Comparison of ENCODE assay signal across 8 mouse cellular contexts in genomic region chr2:26409362-26409761, GRCm38 (mm10). TPM values are rescaled to one million over a fixed set of nuclear protein-coding genes. Genes with fewer than 3 reads are reported as not detected.
A peak's percentile ranks its signal among the peaks of the same experiment; 100 is the strongest.
DNase-seq lines count a peak whose midpoint lies in the region; ATAC-seq and TF ChIP-seq lines count a peak whose summit lies in the region.

No protein-coding gene starts in this region.

- 57% methylated on average over 3 of the region's 3 CpGs for WGBS in heart, embryonic 13.5 days
- 62% methylated on average over 3 of the region's 3 CpGs for WGBS in forebrain, postnatal 0 days
- 60% methylated on average over 3 of the region's 3 CpGs for WGBS in liver, postnatal 0 days (ENCODE audit: insufficient replicate concordance)

- peaks cover 18% of the 10 kb centered on the region for H3K79me2 ChIP-seq in MEL (ENCODE audit: control insufficient read depth, insufficient read depth, low read length, poor library complexity)

- no peak overlapping the region for H3K9ac ChIP-seq in heart, embryonic 13.5 days
- peak overlapping the region; percentile 46 for H3K9ac ChIP-seq in MEL (ENCODE audit: control insufficient read depth, low read depth, low read length, poor library complexity, severe bottlenecking)
- H3K9ac ChIP-seq in forebrain, postnatal 0 days: peak overlapping the region; percentile 85
- H3K9ac ChIP-seq in liver, postnatal 0 days (replicated peaks): peak overlapping the region; percentile 91; the same call in 1 of the 2 replicates

- no peak overlapping the region for H3K27ac ChIP-seq in heart, embryonic 13.5 days (replicated peaks)
- no peak overlapping the region for H3K27ac ChIP-seq in MEL (ENCODE audit: control insufficient read depth, low read depth, low read length)
- no peak overlapping the region; the same call in 1 of the 2 replicates for H3K27ac ChIP-seq in forebrain, postnatal 0 days (ENCODE audit: low read depth, low read length)
- no peak overlapping the region for H3K27ac ChIP-seq in liver, postnatal 0 days (ENCODE audit: low read depth)

- no peaks in the 10 kb centered on the region for H3K27me3 ChIP-seq in heart, embryonic 13.5 days (replicated peaks)
- no peaks in the 10 kb centered on the region for H3K27me3 ChIP-seq in MEL (ENCODE audit: control insufficient read depth in 1 of 2, insufficient read depth in 2 of 2, low read length in 2 of 2)
- H3K27me3 ChIP-seq in forebrain, postnatal 0 days (ENCODE audit: insufficient read depth, low read length): no peaks in the 10 kb centered on the region
- no peaks in the 10 kb centered on the region for H3K27me3 ChIP-seq in liver, postnatal 0 days (ENCODE audit: insufficient read depth, low read length)

- peak overlapping the region; percentile 86 for H3K4me2 ChIP-seq in heart, embryonic 13.5 days
- peak overlapping the region; percentile 77 for H3K4me2 ChIP-seq in forebrain, postnatal 0 days (ENCODE audit: low read depth)
- H3K4me2 ChIP-seq in liver, postnatal 0 days (ENCODE audit: low read depth, low read length): peak overlapping the region; percentile 93

- intact Hi-C loops in left cerebral cortex, postnatal 4 days (cut with DNase I): no loop called here
- intact Hi-C loops in gastrocnemius, postnatal 36 days (cut with DNase I): no loop called here

- H3K36me3 ChIP-seq in heart, embryonic 13.5 days: peaks cover 64% of the 10 kb centered on the region
- no peaks in the 10 kb centered on the region; a peak in 1 of 4 replicates for H3K36me3 ChIP-seq in MEL (ENCODE audit: control insufficient read depth in 1 of 2, insufficient read depth in 2 of 2, low read length in 2 of 2)
- peaks cover 36% of the 10 kb centered on the region for H3K36me3 ChIP-seq in forebrain, postnatal 0 days (ENCODE audit: insufficient read depth)
- H3K36me3 ChIP-seq in liver, postnatal 0 days (replicated peaks; ENCODE audit: insufficient read depth, low read length): peaks cover 28% of the 10 kb centered on the region

- no peak for TF ChIP-seq POLR2A in MEL (IDR thresholded peaks at IDR 0.05; ENCODE audit: control insufficient read depth in 1 of 2, insufficient read depth in 1 of 2, low read depth in 1 of 2, low read length in 2 of 2, poor library complexity in 1 of 2)

- H3K9me3 ChIP-seq in heart, embryonic 13.5 days: no peaks in the 10 kb centered on the region
- H3K9me3 ChIP-seq in MEL (replicated peaks; ENCODE audit: insufficient read depth, low read length): no peaks in the 10 kb centered on the region
- H3K9me3 ChIP-seq in forebrain, postnatal 0 days (ENCODE audit: low read length): no peaks in the 10 kb centered on the region
- H3K9me3 ChIP-seq in liver, postnatal 0 days (ENCODE audit: low read length): no peaks in the 10 kb centered on the region

- TF ChIP-seq RAD21 in MEL (IDR thresholded peaks at IDR 0.05; ENCODE audit: low read depth, low read length): no peak

- DNase-seq in heart, adult 8-10 months (ENCODE audit: low spot score): no peak
- no peak for DNase-seq in MEL (ENCODE audit: low read depth, low spot score)
- no peak for DNase-seq in forebrain, postnatal 0 days
- DNase-seq in liver, postnatal 0 days: no peak
- DNase-seq in left cerebral cortex, postnatal 4 days: no peak
- DNase-seq in gastrocnemius, postnatal 36 days: no peak
- no peak for DNase-seq in gastrocnemius, adult 18-20 months (ENCODE audit: low spot score)

- peaks cover 40% of the 10 kb centered on the region for H3K4me1 ChIP-seq in heart, embryonic 13.5 days
- H3K4me1 ChIP-seq in MEL (ENCODE audit: control insufficient read depth in 1 of 2, insufficient read depth in 2 of 2, low read length in 2 of 2): peaks cover 1 to 19% of the 10 kb centered on the region in 2 experiments; a peak in 3 of 4 replicates
- peaks cover 29% of the 10 kb centered on the region for H3K4me1 ChIP-seq in forebrain, postnatal 0 days (ENCODE audit: insufficient read depth)
- peaks cover 35% of the 10 kb centered on the region for H3K4me1 ChIP-seq in liver, postnatal 0 days (ENCODE audit: insufficient read depth)

- peak overlapping the region; percentile 92 for H3K4me3 ChIP-seq in heart, embryonic 13.5 days
- no peak overlapping the region for H3K4me3 ChIP-seq in MEL (ENCODE audit: control insufficient read depth in 1 of 2, insufficient read depth in 1 of 2, low read depth in 2 of 2, low read length in 2 of 2)
- peak overlapping the region; percentile 93 for H3K4me3 ChIP-seq in forebrain, postnatal 0 days (ENCODE audit: low read depth, low read length)
- H3K4me3 ChIP-seq in liver, postnatal 0 days (ENCODE audit: low read depth, low read length): peak overlapping the region; percentile 85

- no peak for ATAC-seq in heart, embryonic 13.5 days (ENCODE audit: extremely low read depth, insufficient number of reproducible peaks, low FRiP score, low TSS enrichment)
- ATAC-seq in forebrain, postnatal 0 days: no peak
- no peak for ATAC-seq in liver, postnatal 0 days

- no peak for TF ChIP-seq EP300 in MEL (IDR thresholded peaks at IDR 0.05; ENCODE audit: low read depth in 1 of 2, low read length in 2 of 2)
- no peak for TF ChIP-seq EP300 in liver, postnatal 0 days (IDR thresholded peaks at IDR 0.05; ENCODE audit: low read depth)

- TF ChIP-seq CTCF in MEL (IDR thresholded peaks at IDR 0.05 in 2 of 3, conservative IDR thresholded peaks at IDR 0.05 in 1 of 3; ENCODE audit: control insufficient read depth in 1 of 3, insufficient read depth in 1 of 3, low read depth in 2 of 3, low read length in 3 of 3, poor library complexity in 1 of 3, severe bottlenecking in 1 of 3): no peak
- no peak for TF ChIP-seq CTCF in forebrain, postnatal 0 days (IDR thresholded peaks at IDR 0.05; ENCODE audit: low read depth)
- TF ChIP-seq CTCF in liver, postnatal 0 days (IDR thresholded peaks at IDR 0.05; ENCODE audit: low read depth): no peak

RNA-seq across cellular contexts. Expression of gene Inpp5e, which starts 0.4 kb away (rescaled TPM):
- 13.2 and 15.5 TPM in 2 replicates for polyA plus RNA-seq in heart, embryonic 13.5 days (2015; fragmentation: Nextera tagmentation; extraction: Ambion mirVana)
- 10 to 100 TPM; 14.9 to 19.2 (median 15.8) TPM for total RNA-seq in heart, adult 8-10 months (2022)
- 9.6 and 11.2 TPM in 2 replicates for total RNA-seq in MEL (2012; rRNA removed)
- polyA plus RNA-seq in MEL (2012; ENCODE audit: insufficient read depth in 1 of 2, insufficient read length in 2 of 2, low read depth in 1 of 2, low replicate concordance in 2 of 2, missing spikeins in 1 of 2): 10 to 100 TPM in 1 of 2 experiments, not detected in 1; 17.5 TPM
- total RNA-seq in forebrain, postnatal 0 days (2014; rRNA removed): 24.1 and 26.6 TPM in 2 replicates
- 8.9 and 12.6 TPM in 2 replicates for polyA plus RNA-seq in forebrain, postnatal 0 days (2015; fragmentation: Nextera tagmentation; extraction: Ambion mirVana)
- polyA plus RNA-seq in liver, postnatal 0 days (2015; fragmentation: Nextera tagmentation; extraction: Ambion mirVana): 3.3 and 3.4 TPM in 2 replicates
- total RNA-seq in left cerebral cortex, postnatal 4 days (2021): 10 to 100 TPM; 22.5 to 27.1 TPM
- 1 to 10 TPM; 7.4 TPM for total RNA-seq in gastrocnemius, postnatal 36 days (2021)
- total RNA-seq in gastrocnemius, adult 18-20 months (2021): 1 to 10 TPM; 8.6 to 9.2 TPM

RNA-seq across cellular contexts. Expression of gene Pmpca, which starts 20.2 kb away (rescaled TPM):
- polyA plus RNA-seq in heart, embryonic 13.5 days (2015; fragmentation: Nextera tagmentation; extraction: Ambion mirVana): 115 and 123 TPM in 2 replicates
- 100 to 1,000 TPM; 137 to 173 (median 153) TPM for total RNA-seq in heart, adult 8-10 months (2022)
- 87.6 and 96.5 TPM in 2 replicates for total RNA-seq in MEL (2012; rRNA removed)
- 100 to 1,000 TPM in 1 of 2 experiments, 10 to 100 TPM in 1; 46.4 to 166 TPM for polyA plus RNA-seq in MEL (2012; ENCODE audit: insufficient read depth in 1 of 2, insufficient read length in 2 of 2, low read depth in 1 of 2, low replicate concordance in 2 of 2, missing spikeins in 1 of 2)
- 66.0 and 74.3 TPM in 2 replicates for total RNA-seq in forebrain, postnatal 0 days (2014; rRNA removed)
- 76.1 and 85.7 TPM in 2 replicates for polyA plus RNA-seq in forebrain, postnatal 0 days (2015; fragmentation: Nextera tagmentation; extraction: Ambion mirVana)
- 38.8 and 41.3 TPM in 2 replicates for polyA plus RNA-seq in liver, postnatal 0 days (2015; fragmentation: Nextera tagmentation; extraction: Ambion mirVana)
- total RNA-seq in left cerebral cortex, postnatal 4 days (2021): 10 to 100 TPM; 93.6 to 98.6 TPM
- total RNA-seq in gastrocnemius, postnatal 36 days (2021): 100 to 1,000 TPM; 137 TPM
- 100 to 1,000 TPM; 131 to 133 TPM for total RNA-seq in gastrocnemius, adult 18-20 months (2021)

RNA-seq across cellular contexts. Expression of gene Entr1, which starts 20.2 kb away (rescaled TPM):
- polyA plus RNA-seq in heart, embryonic 13.5 days (2015; fragmentation: Nextera tagmentation; extraction: Ambion mirVana): 70.8 and 72.4 TPM in 2 replicates
- total RNA-seq in heart, adult 8-10 months (2022): 10 to 100 TPM; 38.1 to 49.7 (median 44.6) TPM
- total RNA-seq in MEL (2012; rRNA removed): 51.7 and 63.6 TPM in 2 replicates
- 10 to 100 TPM in 1 of 2 experiments, not detected in 1; 71.1 TPM for polyA plus RNA-seq in MEL (2012; ENCODE audit: insufficient read depth in 1 of 2, insufficient read length in 2 of 2, low read depth in 1 of 2, low replicate concordance in 2 of 2, missing spikeins in 1 of 2)
- total RNA-seq in forebrain, postnatal 0 days (2014; rRNA removed): 160 and 179 TPM in 2 replicates
- 146 and 152 TPM in 2 replicates for polyA plus RNA-seq in forebrain, postnatal 0 days (2015; fragmentation: Nextera tagmentation; extraction: Ambion mirVana)
- polyA plus RNA-seq in liver, postnatal 0 days (2015; fragmentation: Nextera tagmentation; extraction: Ambion mirVana): 28.0 and 29.0 TPM in 2 replicates
- 100 to 1,000 TPM; 186 to 187 TPM for total RNA-seq in left cerebral cortex, postnatal 4 days (2021)
- 10 to 100 TPM; 22.5 to 24.0 TPM for total RNA-seq in gastrocnemius, postnatal 36 days (2021)
- 10 to 100 TPM; 24.3 to 25.6 TPM for total RNA-seq in gastrocnemius, adult 18-20 months (2021)

RNA-seq across cellular contexts. Expression of gene Snapc4, which starts 28.9 kb away (rescaled TPM):
- 15.7 and 18.9 TPM in 2 replicates for polyA plus RNA-seq in heart, embryonic 13.5 days (2015; fragmentation: Nextera tagmentation; extraction: Ambion mirVana)
- total RNA-seq in heart, adult 8-10 months (2022): 10 to 100 TPM in 2 of 4 experiments, 1 to 10 TPM in 2; 6.4 to 13.1 (median 8.6) TPM
- total RNA-seq in MEL (2012; rRNA removed): 40.3 and 49.3 TPM in 2 replicates
- polyA plus RNA-seq in MEL (2012; ENCODE audit: insufficient read depth in 1 of 2, insufficient read length in 2 of 2, low read depth in 1 of 2, low replicate concordance in 2 of 2, missing spikeins in 1 of 2): 10 to 100 TPM in 1 of 2 experiments, not detected in 1; 57.6 TPM
- 56.7 and 58.6 TPM in 2 replicates for total RNA-seq in forebrain, postnatal 0 days (2014; rRNA removed)
- 14.9 and 19.1 TPM in 2 replicates for polyA plus RNA-seq in forebrain, postnatal 0 days (2015; fragmentation: Nextera tagmentation; extraction: Ambion mirVana)
- 5.0 and 5.5 TPM in 2 replicates for polyA plus RNA-seq in liver, postnatal 0 days (2015; fragmentation: Nextera tagmentation; extraction: Ambion mirVana)
- total RNA-seq in left cerebral cortex, postnatal 4 days (2021): 100 to 1,000 TPM in 1 of 2 experiments, 10 to 100 TPM in 1; 86.5 to 101 TPM
- 1 to 10 TPM; 3.7 to 9.0 TPM for total RNA-seq in gastrocnemius, postnatal 36 days (2021)
- total RNA-seq in gastrocnemius, adult 18-20 months (2021): 1 to 10 TPM; 4.2 to 6.5 TPM

RNA-seq across cellular contexts. Expression of gene Sec16a, which starts 35.7 kb away (rescaled TPM):
- 12.8 and 13.8 TPM in 2 replicates for polyA plus RNA-seq in heart, embryonic 13.5 days (2015; fragmentation: Nextera tagmentation; extraction: Ambion mirVana)
- total RNA-seq in heart, adult 8-10 months (2022): 10 to 100 TPM; 40.7 to 45.7 (median 41.7) TPM
- 20.3 and 21.4 TPM in 2 replicates for total RNA-seq in MEL (2012; rRNA removed)
- polyA plus RNA-seq in MEL (2012; ENCODE audit: insufficient read depth in 1 of 2, insufficient read length in 2 of 2, low read depth in 1 of 2, low replicate concordance in 2 of 2, missing spikeins in 1 of 2): 10 to 100 TPM in 1 of 2 experiments, not detected in 1; 38.0 TPM
- 52.6 and 65.6 TPM in 2 replicates for total RNA-seq in forebrain, postnatal 0 days (2014; rRNA removed)
- 9.0 and 10.9 TPM in 2 replicates for polyA plus RNA-seq in forebrain, postnatal 0 days (2015; fragmentation: Nextera tagmentation; extraction: Ambion mirVana)
- polyA plus RNA-seq in liver, postnatal 0 days (2015; fragmentation: Nextera tagmentation; extraction: Ambion mirVana): 7.8 and 8.0 TPM in 2 replicates
- total RNA-seq in left cerebral cortex, postnatal 4 days (2021): 10 to 100 TPM; 52.3 to 52.6 TPM
- total RNA-seq in gastrocnemius, postnatal 36 days (2021): 10 to 100 TPM; 21.0 to 23.9 TPM
- total RNA-seq in gastrocnemius, adult 18-20 months (2021): 10 to 100 TPM; 23.5 to 24.8 TPM

Comparison
In these comparisons a context has a peak if more than half of its experiments do, and no peak if none do; other contexts are left out.
1. H3K4me3 ChIP-seq: peak in heart, embryonic 13.5 days (single experiment), forebrain, postnatal 0 days (single experiment) and liver, postnatal 0 days (single experiment); none in MEL (0 of 2).
2. Peak in every context shown above with its lines, with median percentiles within 50 percentile points of each other: H3K4me2 ChIP-seq.